Mouse (Mus musculus) megakaryocyte, embryonic 14.5 days (primary cell): Measurements from ENCODE around the gene Znhit6. TPM values are rescaled to one million over a fixed set of nuclear protein-coding genes. Genes with fewer than 3 reads are reported as not detected.
A peak's percentile ranks its signal among the peaks of the same experiment; 100 is the strongest.

Experiments used
- H3K27me3 ChIP-seq: replicated peaks from 2 replicates; pipeline ENCODE3; 2012; ENCODE audit warnings: inconsistent platforms
- H3K36me3 ChIP-seq: replicated peaks from 2 replicates; pipeline ENCODE3; 2012; ENCODE audit warnings: low read length, inconsistent platforms, mixed read lengths
- H3K4me1 ChIP-seq: 2 replicates; pipeline ENCODE4 v1.6.1; 2012; ENCODE audit warnings: inconsistent platforms
- H3K4me3 ChIP-seq: replicated peaks from 2 replicates; pipeline ENCODE3; 2012; ENCODE audit warnings: moderate library complexity, mild to moderate bottlenecking, inconsistent platforms
- H3K9me3 ChIP-seq: 2 replicates; pipeline ENCODE4 v1.6.1; 2012; ENCODE audit warnings: inconsistent platforms
- FLI1 ChIP-seq: IDR thresholded peaks from 2 replicates; pipeline ENCODE4 v1.6.1; 2012; ENCODE audit warnings: low read length, inconsistent platforms, mixed read lengths
- GATA1 ChIP-seq: IDR thresholded peaks from 3 replicates; pipeline ENCODE4 v1.6.1; 2012; ENCODE audit warnings: mixed read lengths, low read length, inconsistent platforms, borderline replicate concordance
- polyA plus RNA-seq: library from polyadenylated mRNA; stranded (reverse); fragments of >175 nt; gene quantifications from 2 replicates; pipeline ENCODE4 v1.2.3, GENCODE M21; 2012; ENCODE audit warnings: low replicate concordance; ENCODE audit not compliant: insufficient read depth

Gene Znhit6
- polyA plus RNA-seq, 1 experiment: 6.5 TPM

DNA sequence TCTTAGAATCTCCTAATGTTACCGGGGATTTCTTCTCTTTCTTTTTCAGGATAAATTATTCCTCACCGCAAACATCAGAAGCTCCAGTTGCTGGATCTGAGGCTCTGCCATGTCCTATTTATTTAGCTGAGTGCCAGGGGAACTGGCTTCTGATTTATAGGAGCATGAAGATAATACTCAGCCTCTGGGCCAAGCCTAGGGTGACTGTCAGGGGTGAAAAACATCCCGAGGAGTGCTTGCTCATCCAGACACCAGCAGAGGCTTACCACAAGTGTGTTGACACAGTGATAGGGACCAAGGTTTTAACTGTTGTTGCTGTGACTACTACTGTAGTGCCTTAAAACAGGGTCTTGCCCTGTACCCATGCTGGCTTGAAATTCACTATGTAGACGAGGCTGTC, 64.6 kb downstream of the Znhit6 start:
- no peak overlapping the region for H3K4me3 ChIP-seq
- H3K27me3 ChIP-seq: peaks cover 40% of the 10 kb centered on the region
- TF ChIP-seq GATA1: no peak
- no peak for TF ChIP-seq FLI1
- H3K9me3 ChIP-seq: 0 out of 2 replicates have a peak, but pooled peaks cover 3% of the 10 kb centered on the region
- H3K4me1 ChIP-seq: peaks cover 8% of the 10 kb centered on the region
- H3K36me3 ChIP-seq: no peaks in the 10 kb centered on the region

DNA sequence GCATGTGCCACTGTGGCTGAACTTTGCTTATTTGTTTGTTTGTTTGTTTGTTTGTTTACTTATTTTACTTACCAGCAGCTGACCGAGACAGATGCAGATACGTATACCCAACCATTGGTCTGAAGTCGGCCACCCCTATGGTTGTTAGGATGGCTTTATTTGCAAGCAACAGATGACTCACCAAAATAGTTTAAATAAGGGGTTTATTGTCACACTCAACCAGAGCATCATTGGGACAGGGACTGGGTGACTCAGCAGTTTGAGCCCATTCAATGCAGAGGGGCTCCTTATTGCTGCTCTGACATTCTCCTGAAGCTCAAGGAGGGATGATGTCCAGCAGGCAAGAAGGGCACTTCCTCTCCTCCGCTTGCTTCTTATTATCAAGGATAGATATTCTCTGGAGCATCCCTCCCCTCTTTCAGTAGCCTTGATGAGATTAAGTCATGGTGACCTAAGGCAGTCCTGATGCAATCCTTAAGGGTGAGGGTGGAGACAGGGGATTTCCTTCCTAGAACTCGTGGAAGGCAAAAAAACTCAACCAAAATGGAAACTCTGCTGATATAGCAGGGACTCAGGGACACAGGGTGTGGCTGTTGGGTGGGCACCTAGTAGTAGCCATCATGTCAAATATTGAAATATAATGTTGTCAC, 65.2 kb downstream of the Znhit6 start:
- peaks cover 44% of the 10 kb centered on the region for H3K27me3 ChIP-seq
- H3K9me3 ChIP-seq: 0 out of 2 replicates have a peak, but pooled peaks cover 3% of the 10 kb centered on the region
- H3K4me1 ChIP-seq: peaks cover 8% of the 10 kb centered on the region
- no peaks in the 10 kb centered on the region for H3K36me3 ChIP-seq
- TF ChIP-seq FLI1 (no peak), GATA1 (no peak)
- H3K4me3 ChIP-seq: no peak overlapping the region

- Histone ChIP-seq H3K9me3 (0 out of 2 replicates have a peak, but pooled peaks cover 3% of the 10 kb centered on the region), H3K27me3 (peaks cover 47% of the 10 kb centered on the region), H3K36me3 (no peaks in the 10 kb centered on the region), H3K4me1 (peaks cover 8% of the 10 kb centered on the region), H3K4me3 (no peak overlapping the region)
- TF ChIP-seq FLI1 (no peak), GATA1 (no peak)
Measured at GRCm38 (mm10) chr3:145641878-145642277, 65.9 kb downstream of the Znhit6 start.

- no peaks in the 10 kb centered on the region for H3K36me3 ChIP-seq
- TF ChIP-seq FLI1 (no peak), GATA1 (no peak)
Measured at GRCm38 (mm10) chr3:145642861-145643260, 66.9 kb downstream of the Znhit6 start.

GRCm38 (mm10) chr3:145645463-145645862, 69.5 kb downstream of the Znhit6 start:
- TF ChIP-seq FLI1 (no peak), GATA1 (no peak)
- H3K4me1 ChIP-seq: peaks cover 32% of the 10 kb centered on the region
- H3K4me3 ChIP-seq: no peak overlapping the region
- 0 out of 2 replicates have a peak, but pooled peaks cover 8% of the 10 kb centered on the region for H3K9me3 ChIP-seq
- no peaks in the 10 kb centered on the region for H3K36me3 ChIP-seq
- peaks cover 68% of the 10 kb centered on the region for H3K27me3 ChIP-seq

More at GRCm38 (mm10) chr3:145642861-145643260, 66.9 kb downstream of the Znhit6 start:
- 0 out of 2 replicates have a peak, but pooled peaks cover 8% of the 10 kb centered on the region for H3K9me3 ChIP-seq
- no peak overlapping the region for H3K4me3 ChIP-seq
- H3K27me3 ChIP-seq: peaks cover 56% of the 10 kb centered on the region
- H3K4me1 ChIP-seq: peaks cover 8% of the 10 kb centered on the region

DNA sequence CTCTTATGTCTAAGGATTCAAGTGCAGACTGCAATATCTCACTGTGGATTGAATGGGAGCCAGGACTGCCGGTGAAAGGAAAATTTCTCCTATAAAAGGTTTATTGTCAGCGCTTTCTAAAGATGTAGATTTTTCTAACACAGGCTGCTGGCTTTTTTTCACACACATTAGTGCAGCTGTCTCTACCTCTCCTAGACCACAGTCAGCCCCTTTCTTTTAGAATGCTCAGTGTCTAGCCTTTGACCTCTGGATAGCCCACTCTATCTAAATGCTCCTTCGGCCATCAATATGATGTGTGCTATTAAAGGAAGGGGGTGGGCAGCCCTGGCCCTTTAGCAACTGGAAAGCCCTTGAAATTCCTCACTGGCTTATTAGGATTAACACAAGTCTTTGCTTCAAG, 70.0 kb downstream of the Znhit6 start:
- Histone ChIP-seq H3K4me1 (peaks cover 33% of the 10 kb centered on the region), H3K9me3 (0 out of 2 replicates have a peak, but pooled peaks cover 8% of the 10 kb centered on the region), H3K4me3 (no peak overlapping the region), H3K27me3 (peaks cover 73% of the 10 kb centered on the region), H3K36me3 (no peaks in the 10 kb centered on the region)
- TF ChIP-seq GATA1: no peak

- no peaks in the 10 kb centered on the region for H3K36me3 ChIP-seq
- no peak overlapping the region for H3K4me3 ChIP-seq
- peaks cover 36% of the 10 kb centered on the region for H3K4me1 ChIP-seq
- TF ChIP-seq FLI1 (no peak), GATA1 (no peak)
- peaks cover 78% of the 10 kb centered on the region for H3K27me3 ChIP-seq
- 0 out of 2 replicates have a peak, but pooled peaks cover 8% of the 10 kb centered on the region for H3K9me3 ChIP-seq
Measured at GRCm38 (mm10) chr3:145646666-145647065, 70.7 kb downstream of the Znhit6 start.

- peaks cover 82% of the 10 kb centered on the region for H3K27me3 ChIP-seq
- no peaks in the 10 kb centered on the region for H3K36me3 ChIP-seq
- TF ChIP-seq FLI1 (no peak), GATA1 (no peak)
- H3K4me1 ChIP-seq: peaks cover 44% of the 10 kb centered on the region
- H3K4me3 ChIP-seq: no peak overlapping the region
- 0 out of 2 replicates have a peak, but pooled peaks cover 8% of the 10 kb centered on the region for H3K9me3 ChIP-seq
Measured at GRCm38 (mm10) chr3:145647416-145647815, 71.4 kb downstream of the Znhit6 start.

DNA sequence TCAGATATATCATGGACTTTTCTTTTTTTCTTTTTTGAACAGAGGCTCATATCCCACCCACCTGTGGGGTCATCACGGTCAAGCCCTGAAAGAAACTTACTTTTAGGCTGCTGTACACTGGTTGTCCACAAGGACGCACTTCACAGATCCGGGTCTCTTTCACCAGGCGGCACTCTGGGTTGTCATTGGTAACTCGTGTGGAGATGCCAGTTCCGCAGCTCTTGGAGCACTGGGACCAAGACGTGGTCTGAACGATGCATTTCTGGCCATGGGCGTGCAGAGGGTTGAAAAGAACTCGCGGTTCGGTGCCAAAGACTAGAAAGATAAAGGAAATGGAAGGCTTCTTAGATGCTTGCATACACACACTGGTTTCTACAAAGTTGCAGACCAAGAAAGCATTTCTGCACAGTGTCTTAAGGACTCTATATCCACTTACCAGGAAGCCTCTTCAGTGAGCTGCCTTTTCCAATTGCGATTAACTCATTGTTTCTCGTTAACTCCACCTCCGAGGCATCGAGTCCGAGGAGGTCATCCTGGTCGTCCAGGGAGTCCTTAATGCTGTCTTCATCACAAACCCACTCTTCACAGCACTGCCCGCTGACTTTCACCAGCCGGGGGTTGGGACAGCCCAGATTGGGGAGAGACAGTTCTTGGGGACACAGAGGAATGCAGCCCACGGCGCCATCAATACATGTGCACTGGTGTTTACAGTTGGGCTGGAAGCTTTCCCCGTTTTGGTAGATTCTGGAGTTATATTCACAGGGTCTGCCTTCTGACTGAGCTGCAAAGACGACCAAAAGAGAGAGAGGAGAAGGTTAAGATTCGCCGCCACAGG, 72.3 kb downstream of the Znhit6 start:
- peaks cover 84% of the 10 kb centered on the region for H3K27me3 ChIP-seq

More for the DNA sequence above, 72.3 kb downstream of the Znhit6 start:
- H3K9me3 ChIP-seq: 0 out of 2 replicates have a peak, but pooled peaks cover 5% of the 10 kb centered on the region
- TF ChIP-seq GATA1 (no peak), FLI1 (no peak)
- H3K4me3 ChIP-seq: peak overlapping the region; percentile 28
- no peaks in the 10 kb centered on the region for H3K36me3 ChIP-seq
- H3K4me1 ChIP-seq: peaks cover 53% of the 10 kb centered on the region
